Mouse (Mus musculus) embryo, embryonic 10.5 days (tissue): ENCODE measurements at regions not wholly inside any gene's neighbourhood (a gene's known extent, or its start where the extent isn't known, plus 50 kb on each side); places are given as distances from the start of the nearest gene placed in this dataset.

Experiments used
- DNase-seq: peaks from one replicate; pipeline ENCODE4 v3.0.0-alpha.2; 2015; ENCODE audit warnings: low spot score

GRCm38 (mm10) chr9:31794911-31795310, 118.4 kb downstream of the Barx2 start:
- DNase-seq: no peak

DNA sequence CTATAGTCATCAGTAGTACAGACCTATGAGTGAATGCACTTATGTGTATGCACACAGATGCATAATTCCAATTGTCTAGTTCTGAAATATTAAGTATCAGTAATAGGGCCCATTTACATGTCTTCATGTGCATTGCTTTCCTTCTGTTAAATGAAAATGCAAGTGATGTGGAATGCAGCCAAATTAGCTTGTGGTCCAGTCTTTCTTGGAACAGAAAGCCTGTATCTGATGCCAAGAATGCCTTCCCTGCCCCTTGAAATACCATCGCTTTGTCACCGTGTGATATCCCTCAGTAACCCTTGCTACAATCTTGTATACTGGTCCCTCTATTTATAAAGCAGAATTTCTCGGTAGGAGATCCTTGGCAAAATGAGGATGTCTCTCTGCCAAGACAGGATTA, 137.3 kb downstream of the Barx2 start:
- no peak for DNase-seq

GRCm38 (mm10) chr9:31765401-31765800, 147.9 kb downstream of the Barx2 start:
- no peak for DNase-seq

DNA sequence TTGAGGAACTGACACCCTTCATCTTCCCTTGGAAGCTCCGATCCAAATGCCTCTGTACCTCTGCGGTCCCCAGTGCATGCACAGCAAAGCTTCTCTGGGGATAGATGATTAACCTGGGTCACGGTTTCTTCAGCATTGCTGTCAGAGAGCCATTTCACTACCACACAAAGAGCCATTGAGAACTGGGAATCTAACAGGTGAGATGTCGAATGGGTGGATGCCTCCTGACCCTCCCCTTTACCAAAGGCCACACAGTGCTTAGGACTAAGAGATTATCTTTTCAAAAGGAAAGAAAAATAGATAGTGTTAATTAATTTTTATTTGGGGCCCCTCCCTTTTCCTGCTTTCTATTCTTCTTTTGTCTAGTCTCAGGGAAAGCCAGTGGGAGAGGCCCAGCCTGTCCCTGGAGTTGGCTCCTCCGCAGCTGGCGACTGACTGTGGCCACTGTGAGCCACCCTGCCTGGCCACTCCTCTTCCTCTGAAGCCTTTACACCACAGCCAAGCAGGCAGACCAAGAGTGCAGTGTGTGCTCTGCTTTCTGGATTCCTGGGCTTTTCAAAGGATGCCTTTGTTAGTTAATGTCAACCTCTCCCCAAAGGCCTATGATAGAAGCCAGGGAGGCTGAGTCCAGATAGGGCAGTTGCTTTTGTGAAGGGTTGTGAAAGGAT, 155.2 kb downstream of the Barx2 start:
- DNase-seq: no peak

- no peak for DNase-seq
Observed at GRCm38 (mm10) chr9:31730443-31730842, 182.8 kb downstream of the Barx2 start.

DNA sequence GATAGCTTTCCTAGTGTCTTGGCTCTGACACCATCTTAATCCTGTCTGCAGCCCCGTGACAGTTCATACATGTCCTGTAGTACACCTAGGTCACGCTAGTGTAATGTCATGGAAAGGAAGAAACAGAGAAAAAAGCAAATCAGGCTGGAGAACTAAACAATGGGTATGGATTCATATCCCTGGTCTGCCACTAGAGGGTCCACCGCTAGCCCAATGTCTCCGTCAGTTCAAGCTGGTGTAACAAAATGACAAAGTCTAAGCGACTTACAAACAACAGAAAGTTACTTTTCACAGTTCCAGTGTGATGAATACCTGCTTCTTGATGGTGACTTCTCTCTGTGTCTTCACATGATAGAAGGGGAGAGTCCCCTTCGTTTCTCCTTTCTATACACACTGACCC, 194.0 kb downstream of the Barx2 start:
- DNase-seq: no peak

GRCm38 (mm10) chr9:31710022-31710421, 203.2 kb downstream of the Barx2 start:
- DNase-seq: no peak

DNA sequence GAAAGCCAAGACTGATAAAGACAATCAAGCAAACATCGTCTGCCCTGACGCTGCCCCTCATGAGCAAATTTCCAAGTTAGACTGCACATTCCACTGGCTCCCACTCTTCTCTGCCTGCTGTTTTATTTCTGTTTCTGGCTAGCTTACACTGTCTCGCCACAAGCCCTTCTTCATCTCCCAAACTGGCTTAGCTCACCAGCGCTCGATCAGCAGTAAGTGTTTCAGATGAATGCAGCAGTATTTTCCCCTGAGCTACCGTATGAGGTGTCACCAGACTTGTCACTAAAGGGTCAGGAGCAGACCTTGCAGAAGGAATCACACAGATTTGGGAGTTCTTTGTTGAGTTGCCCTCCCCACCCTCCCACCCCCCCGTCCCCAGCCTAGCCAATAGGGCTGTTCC, 206.6 kb downstream of the Barx2 start:
- no peak for DNase-seq

- DNase-seq: no peak
Observed at GRCm38 (mm10) chr9:31690921-31691475, 222.3 kb downstream of the Barx2 start.

- no peak for DNase-seq
Observed at GRCm38 (mm10) chr9:31688398-31688705, 224.1 kb upstream of the Tmem45b start.

DNA sequence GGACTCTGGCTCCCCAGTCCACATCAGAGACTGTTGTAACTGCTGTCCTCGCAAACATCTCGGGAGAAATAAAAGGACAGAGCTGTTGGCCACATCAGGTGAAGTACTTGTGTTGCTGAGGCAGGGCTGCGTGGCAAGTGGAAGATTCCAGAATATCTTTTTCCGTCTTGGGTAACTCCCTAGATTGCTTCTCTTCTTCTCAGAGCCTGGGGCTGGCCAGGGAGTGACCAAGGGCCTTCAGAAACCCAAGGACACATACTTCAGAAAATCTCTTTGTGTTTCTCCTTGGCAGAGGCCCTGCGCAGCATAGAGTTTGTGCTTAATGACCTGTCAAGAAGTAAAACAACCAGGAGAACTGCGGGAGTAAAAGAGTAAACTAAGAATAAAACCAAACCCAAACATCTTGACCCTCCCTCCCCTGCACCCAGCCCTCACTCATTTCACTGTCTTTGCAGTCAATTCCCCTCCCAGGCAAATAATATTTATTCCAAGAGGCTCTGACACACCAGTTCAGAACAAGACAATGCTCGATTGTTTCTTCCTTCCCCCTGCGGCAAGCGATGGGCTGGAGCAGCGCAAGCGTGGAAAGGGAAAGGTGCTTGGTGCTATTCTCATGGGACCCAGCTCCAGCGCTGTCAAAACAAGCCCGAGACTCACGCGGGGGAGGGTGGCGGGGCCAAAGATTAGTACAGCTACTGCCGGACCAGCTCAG, 223.6 kb upstream of the Tmem45b start:
- peak; percentile 63 for DNase-seq

DNA sequence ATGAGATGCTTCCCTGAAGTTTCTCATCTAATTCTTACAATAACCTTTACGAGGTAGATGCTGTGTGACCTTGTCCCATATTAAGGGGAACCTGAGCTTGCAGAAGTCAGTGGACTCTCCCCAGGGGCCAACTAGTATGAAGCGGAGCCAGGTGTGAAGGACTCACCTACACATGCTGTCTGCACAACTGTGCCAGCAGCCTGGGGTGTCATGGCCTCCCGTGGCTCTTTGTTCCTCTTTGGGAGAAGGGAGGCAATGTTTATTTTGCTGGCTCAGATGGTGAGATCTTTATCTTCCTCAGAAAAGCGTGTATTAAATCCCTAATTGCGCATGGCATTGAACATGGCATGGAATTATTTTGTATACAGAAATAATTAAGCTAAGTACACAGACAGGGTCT, 222.2 kb upstream of the Tmem45b start:
- DNase-seq: no peak

GRCm38 (mm10) chr9:31684812-31685188, 220.5 kb upstream of the Tmem45b start:
- no peak for DNase-seq

- no peak for DNase-seq
Observed at GRCm38 (mm10) chr9:31684099-31684811, 220.0 kb upstream of the Tmem45b start.

- DNase-seq: peak; percentile 70
Observed at GRCm38 (mm10) chr9:31683302-31684081, 219.2 kb upstream of the Tmem45b start.

- DNase-seq: no peak
Observed at GRCm38 (mm10) chr9:31682893-31683292, 218.6 kb upstream of the Tmem45b start.

DNA sequence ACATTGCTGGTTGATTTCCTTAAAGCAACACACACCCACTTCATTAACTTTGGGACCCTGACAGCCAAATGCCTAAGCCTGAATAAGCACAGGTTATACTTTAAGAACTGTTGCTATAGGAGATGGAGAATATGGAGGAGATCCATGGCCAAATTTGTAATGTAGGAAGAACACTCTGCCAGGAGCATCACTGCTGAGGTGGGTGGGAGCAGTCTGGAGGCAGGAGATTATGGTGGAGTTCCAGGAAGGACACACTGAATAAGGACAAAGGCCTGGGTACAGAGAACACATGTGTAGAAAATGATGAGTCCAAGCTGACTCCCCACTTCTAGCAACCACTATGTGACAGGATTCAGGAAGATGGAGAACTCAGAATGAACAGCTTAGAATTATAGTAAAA, 212.9 kb upstream of the Tmem45b start:
- DNase-seq: no peak

DNA sequence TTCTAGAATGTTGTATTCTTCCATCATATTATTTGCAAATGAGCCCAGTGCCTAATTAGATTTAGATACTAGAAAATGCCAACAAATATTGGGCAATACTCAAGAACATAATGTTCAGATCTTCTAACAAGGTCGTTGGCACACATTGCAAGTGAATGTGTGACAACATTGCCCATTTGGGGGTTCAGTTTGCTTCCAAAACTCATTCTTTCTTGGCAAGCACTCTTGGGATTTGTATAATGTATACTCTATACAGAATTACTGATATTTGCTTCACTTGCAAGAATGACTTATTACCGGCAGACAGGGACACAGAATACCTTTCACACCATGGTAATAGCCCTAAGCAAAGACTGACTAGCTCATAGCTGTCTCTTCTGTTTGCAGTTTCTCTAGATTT, 194.8 kb upstream of the Tmem45b start:
- no peak for DNase-seq

- no peak for DNase-seq
Observed at GRCm38 (mm10) chr9:31657612-31658011, 193.3 kb upstream of the Tmem45b start.

GRCm38 (mm10) chr9:31656676-31657075, 192.4 kb upstream of the Tmem45b start:
- DNase-seq: no peak

GRCm38 (mm10) chr9:31654747-31655146, 190.5 kb upstream of the Tmem45b start:
- DNase-seq: no peak

GRCm38 (mm10) chr9:31654213-31654612, 190.0 kb upstream of the Tmem45b start:
- no peak for DNase-seq
